In genomic region chr10:89995621-89996428, GRCm38 (mm10) we compare ENCODE assay signal across 12 mouse cellular contexts.
"Had no signal": no experiment of that assay in that cellular context is flagged by ENCODE, and none has a peak within 500 bp of the region (broad histone marks: within the 10 kb centered on the region; RNA-seq: fewer than 3 reads in every experiment).

No protein-coding gene starts in this region.

- H3K27me3 ChIP-seq: limb, embryonic 15.5 days; liver, embryonic 12.5 days; lung, embryonic 15.5 days; megakaryocyte, embryonic 14.5 days; midbrain, embryonic 13.5 days had no signal

- H3K4me1 ChIP-seq: limb, embryonic 15.5 days; liver, embryonic 12.5 days; lung, embryonic 15.5 days; megakaryocyte, embryonic 14.5 days had no signal

- H3K4me2 ChIP-seq: limb, embryonic 15.5 days; liver, embryonic 12.5 days; lung, embryonic 15.5 days; midbrain, embryonic 13.5 days had no signal

- ATAC-seq: liver, embryonic 12.5 days; midbrain, embryonic 13.5 days had no signal

- H3K9me3 ChIP-seq: limb, embryonic 15.5 days; liver, embryonic 12.5 days; lung, embryonic 15.5 days; megakaryocyte, embryonic 14.5 days; midbrain, embryonic 13.5 days had no signal

- H3K9ac ChIP-seq: limb, embryonic 15.5 days; liver, embryonic 12.5 days; lung, embryonic 15.5 days; midbrain, embryonic 13.5 days had no signal

- H3K36me3 ChIP-seq: limb, embryonic 15.5 days; liver, embryonic 12.5 days; lung, embryonic 15.5 days; midbrain, embryonic 13.5 days had no signal

- H3K27ac ChIP-seq: limb, embryonic 15.5 days; liver, embryonic 12.5 days; lung, embryonic 15.5 days; macrophage; midbrain, embryonic 13.5 days; stomach, postnatal 0 days had no signal

- DNase-seq: kidney, adult 8-10 months; kidney, postnatal 36 days; lung, postnatal 14 days; thymus, adult 18-20 months; thymus, postnatal 14 days had no signal

- H3K4me3 ChIP-seq: limb, embryonic 15.5 days; liver, embryonic 12.5 days; lung, embryonic 15.5 days; megakaryocyte, embryonic 14.5 days; midbrain, embryonic 13.5 days had no signal
